Mouse (Mus musculus): ENCODE measurements around the gene Arhgap42. TPM values are rescaled to one million over a fixed set of nuclear protein-coding genes. Genes with fewer than 3 reads are reported as not detected.

Arhgap42 gene
- total RNA-seq, 1 experiment: 4.3 TPM

- H3K9me3 ChIP-seq (ENCODE audit: control insufficient read depth, insufficient read depth, low read depth, low read length): no peaks in the 10 kb centered on the region
- H3K27ac ChIP-seq (ENCODE audit: insufficient read depth, low read depth, low read length, poor library complexity, severe bottlenecking): no peak overlapping the region
- in situ Hi-C loops (cut with MboI; ENCODE audit: low sequenced_read_pairs in 2 of 2, unreplicated experiment in 2 of 2): no loop called here
- H3K4me1 ChIP-seq (ENCODE audit: control insufficient read depth in 2 of 2, insufficient read depth in 2 of 2, low read length in 2 of 2, poor library complexity in 1 of 2): peaks cover 0 to 2% of the 10 kb centered on the region in 2 experiments; a peak in 2 of 4 replicates
- H3K9ac ChIP-seq (ENCODE audit: insufficient read depth, low read depth, low read length, poor library complexity, severe bottlenecking): no peak overlapping the region
- no peaks in the 10 kb centered on the region for H3K36me3 ChIP-seq (ENCODE audit: control insufficient read depth, insufficient read depth, low read length, poor library complexity, severe bottlenecking)
- H3K4me3 ChIP-seq (ENCODE audit: insufficient read depth in 1 of 2, low read depth in 1 of 2, low read length in 2 of 2, poor library complexity in 1 of 2, severe bottlenecking in 1 of 2): no peak overlapping the region
- TF ChIP-seq ZNF384 (IDR thresholded peaks at IDR 0.05; ENCODE audit: low read depth, low read length) (no peak), ZC3H11A (IDR thresholded peaks at IDR 0.05; ENCODE audit: borderline replicate concordance, low read depth, low read length) (no peak), HCFC1 (IDR thresholded peaks at IDR 0.05; ENCODE audit: borderline replicate concordance, insufficient read depth, low read length) (no peak), CHD2 (IDR thresholded peaks at IDR 0.05; ENCODE audit: low read depth, low read length) (no peak), MAFK (IDR thresholded peaks at IDR 0.05; ENCODE audit: insufficient read depth, low read depth, low read length) (no peak)
- DNase-seq (ENCODE audit: low read depth, low spot score): no peak
Observed at GRCm38 (mm10) chr9:9243834-9244233, 4.9 kb upstream of the Arhgap42 start.

- H3K9me3 ChIP-seq (ENCODE audit: control insufficient read depth, insufficient read depth, low read depth, low read length): no peaks in the 10 kb centered on the region
- TF ChIP-seq HCFC1 (IDR thresholded peaks at IDR 0.05; ENCODE audit: borderline replicate concordance, insufficient read depth, low read length) (no peak), MAFK (IDR thresholded peaks at IDR 0.05; ENCODE audit: insufficient read depth, low read depth, low read length) (no peak), ZNF384 (IDR thresholded peaks at IDR 0.05; ENCODE audit: low read depth, low read length) (no peak), ZC3H11A (IDR thresholded peaks at IDR 0.05; ENCODE audit: borderline replicate concordance, low read depth, low read length) (no peak), CHD2 (IDR thresholded peaks at IDR 0.05; ENCODE audit: low read depth, low read length) (no peak)
- H3K4me1 ChIP-seq (ENCODE audit: control insufficient read depth in 2 of 2, insufficient read depth in 2 of 2, low read length in 2 of 2, poor library complexity in 1 of 2): no peaks in the 10 kb centered on the region; a peak in 1 of 4 replicates
- no peak overlapping the region for H3K4me3 ChIP-seq (ENCODE audit: insufficient read depth in 1 of 2, low read depth in 1 of 2, low read length in 2 of 2, poor library complexity in 1 of 2, severe bottlenecking in 1 of 2)
- in situ Hi-C loops (cut with MboI; ENCODE audit: low sequenced_read_pairs in 2 of 2, unreplicated experiment in 2 of 2): no loop called here
- no peaks in the 10 kb centered on the region for H3K36me3 ChIP-seq (ENCODE audit: control insufficient read depth, insufficient read depth, low read length, poor library complexity, severe bottlenecking)
- no peak overlapping the region for H3K27ac ChIP-seq (ENCODE audit: insufficient read depth, low read depth, low read length, poor library complexity, severe bottlenecking)
- H3K9ac ChIP-seq (ENCODE audit: insufficient read depth, low read depth, low read length, poor library complexity, severe bottlenecking): no peak overlapping the region
- DNase-seq (ENCODE audit: low read depth, low spot score): no peak
Observed at GRCm38 (mm10) chr9:9241202-9241795, 2.4 kb upstream of the Arhgap42 start.

- no peak overlapping the region for H3K4me3 ChIP-seq (ENCODE audit: insufficient read depth in 1 of 2, low read depth in 1 of 2, low read length in 2 of 2, poor library complexity in 1 of 2, severe bottlenecking in 1 of 2)
- TF ChIP-seq ZC3H11A (IDR thresholded peaks at IDR 0.05; ENCODE audit: borderline replicate concordance, low read depth, low read length) (no peak), HCFC1 (IDR thresholded peaks at IDR 0.05; ENCODE audit: borderline replicate concordance, insufficient read depth, low read length) (no peak), MAFK (IDR thresholded peaks at IDR 0.05; ENCODE audit: insufficient read depth, low read depth, low read length) (no peak), ZNF384 (IDR thresholded peaks at IDR 0.05; ENCODE audit: low read depth, low read length) (no peak), CHD2 (IDR thresholded peaks at IDR 0.05; ENCODE audit: low read depth, low read length) (no peak)
- no peak overlapping the region for H3K9ac ChIP-seq (ENCODE audit: insufficient read depth, low read depth, low read length, poor library complexity, severe bottlenecking)
- no peak overlapping the region for H3K27ac ChIP-seq (ENCODE audit: insufficient read depth, low read depth, low read length, poor library complexity, severe bottlenecking)
- no peak for DNase-seq (ENCODE audit: low read depth, low spot score)
- H3K9me3 ChIP-seq (ENCODE audit: control insufficient read depth, insufficient read depth, low read depth, low read length): no peaks in the 10 kb centered on the region
- in situ Hi-C loops (cut with MboI; ENCODE audit: low sequenced_read_pairs in 2 of 2, unreplicated experiment in 2 of 2): no loop called here
- H3K36me3 ChIP-seq (ENCODE audit: control insufficient read depth, insufficient read depth, low read length, poor library complexity, severe bottlenecking): no peaks in the 10 kb centered on the region
- no peaks in the 10 kb centered on the region for H3K4me1 ChIP-seq (ENCODE audit: control insufficient read depth in 2 of 2, insufficient read depth in 2 of 2, low read length in 2 of 2, poor library complexity in 1 of 2)
Observed at GRCm38 (mm10) chr9:9237511-9237910, 1.4 kb downstream of the Arhgap42 start.

- no peak overlapping the region for H3K9ac ChIP-seq (ENCODE audit: insufficient read depth, low read depth, low read length, poor library complexity, severe bottlenecking)
- in situ Hi-C loops (cut with MboI; ENCODE audit: low sequenced_read_pairs in 2 of 2, unreplicated experiment in 2 of 2): no loop called here
- H3K36me3 ChIP-seq (ENCODE audit: control insufficient read depth, insufficient read depth, low read length, poor library complexity, severe bottlenecking): no peaks in the 10 kb centered on the region
- no peak for DNase-seq (ENCODE audit: low read depth, low spot score)
- H3K4me1 ChIP-seq (ENCODE audit: control insufficient read depth in 2 of 2, insufficient read depth in 2 of 2, low read length in 2 of 2, poor library complexity in 1 of 2): peaks cover 0 to 3% of the 10 kb centered on the region in 2 experiments; a peak in 1 of 4 replicates
- TF ChIP-seq ZC3H11A (IDR thresholded peaks at IDR 0.05; ENCODE audit: borderline replicate concordance, low read depth, low read length) (no peak), HCFC1 (IDR thresholded peaks at IDR 0.05; ENCODE audit: borderline replicate concordance, insufficient read depth, low read length) (no peak), MAFK (IDR thresholded peaks at IDR 0.05; ENCODE audit: insufficient read depth, low read depth, low read length) (no peak), CHD2 (IDR thresholded peaks at IDR 0.05; ENCODE audit: low read depth, low read length) (no peak)
- H3K9me3 ChIP-seq (ENCODE audit: control insufficient read depth, insufficient read depth, low read depth, low read length): no peaks in the 10 kb centered on the region
- no peak overlapping the region for H3K4me3 ChIP-seq (ENCODE audit: insufficient read depth in 1 of 2, low read depth in 1 of 2, low read length in 2 of 2, poor library complexity in 1 of 2, severe bottlenecking in 1 of 2)
- H3K27ac ChIP-seq (ENCODE audit: insufficient read depth, low read depth, low read length, poor library complexity, severe bottlenecking): no peak overlapping the region
Observed at GRCm38 (mm10) chr9:9229662-9230061, 9.2 kb downstream of the Arhgap42 start.
